Mouse (Mus musculus) midbrain, embryonic 10.5 days (tissue): Measurements from ENCODE around the gene Grin2a. TPM values are rescaled to one million over a fixed set of nuclear protein-coding genes. Genes with fewer than 3 reads are reported as not detected.
A peak's percentile ranks its signal among the peaks of the same experiment; 100 is the strongest.

ENCODE experiments used
- DNase-seq: peaks from one replicate; pipeline ENCODE4 v3.0.0-alpha.2; 2017; ENCODE audit warnings: low spot score
- H3K27ac ChIP-seq: fragments of 300-500 bp; sonication (generic); replicated peaks from 2 replicates; pipeline ENCODE4 v1.5.1; 2016; ENCODE audit warnings: mild to moderate bottlenecking
- H3K27me3 ChIP-seq: fragments of 300-500 bp; sonication (generic); 2 replicates; pipeline ENCODE4 v1.6.1; 2016; ENCODE audit warnings: low read depth, mild to moderate bottlenecking; ENCODE audit not compliant: poor library complexity, severe bottlenecking
- H3K36me3 ChIP-seq: fragments of 300-500 bp; sonication (generic); 2 replicates; pipeline ENCODE4 v1.6.1; 2016; ENCODE audit warnings: mild to moderate bottlenecking, moderate library complexity
- H3K4me1 ChIP-seq: fragments of 300-500 bp; sonication (generic); 2 replicates; pipeline ENCODE4 v1.6.1; 2016
- H3K4me3 ChIP-seq: fragments of 300-500 bp; sonication (generic); 2 replicates; pipeline ENCODE4 v1.5.1; 2016; ENCODE audit warnings: mild to moderate bottlenecking, moderate library complexity
- H3K9me3 ChIP-seq: fragments of 300-500 bp; sonication (generic); replicated peaks from 2 replicates; pipeline ENCODE4 v1.6.1; 2016; ENCODE audit warnings: mild to moderate bottlenecking
- WGBS: fragments of 180-500 bp; shearing (Covaris S2); methylation state at CpG from one replicate; pipeline ENCODE4 v1.1.7; 2016; 5-methylcytosine and 5-hydroxymethylcytosine counted together
- polyA plus RNA-seq: library from polyadenylated mRNA; unstranded; fragments of >200 nt; fragmentation: Nextera tagmentation; extraction: Ambion mirVana; gene quantifications from 2 replicates; pipeline ENCODE4 v1.2.1, GENCODE M21; 2016

The Grin2a gene
- polyA plus RNA-seq, 1 experiment from 2014 or later: 1.8 TPM

DNA sequence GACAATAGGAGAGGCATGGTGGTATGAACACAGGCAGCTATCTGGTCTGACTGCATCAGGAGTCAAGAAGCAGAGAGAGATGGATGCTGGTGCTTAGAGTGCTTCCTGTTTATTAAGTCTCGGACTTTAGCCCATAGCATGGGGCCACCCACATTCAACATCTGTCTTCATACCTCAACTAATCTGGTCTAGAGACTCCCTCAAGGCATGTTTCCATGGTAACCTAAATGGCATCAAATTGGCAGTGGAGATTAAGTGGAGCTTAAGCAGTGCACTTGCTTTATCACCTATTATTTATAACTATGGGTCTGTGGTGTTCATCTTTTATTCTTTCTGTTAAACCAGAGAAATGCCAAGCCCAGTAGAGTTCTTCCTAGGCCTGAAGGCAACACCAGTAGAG, 433.5 kb downstream of the Grin2a start:
- no peak for DNase-seq
- no peaks in the 10 kb centered on the region for H3K36me3 ChIP-seq
- no peaks in the 10 kb centered on the region for H3K9me3 ChIP-seq
- WGBS: 26% methylated on average over 1 of the region's 1 CpGs
- H3K27ac ChIP-seq: no peak overlapping the region
- H3K27me3 ChIP-seq: no peaks in the 10 kb centered on the region; the same call in 1 of the 2 replicates
- no peak overlapping the region for H3K4me3 ChIP-seq
- H3K4me1 ChIP-seq: peaks cover 13% of the 10 kb centered on the region

DNA sequence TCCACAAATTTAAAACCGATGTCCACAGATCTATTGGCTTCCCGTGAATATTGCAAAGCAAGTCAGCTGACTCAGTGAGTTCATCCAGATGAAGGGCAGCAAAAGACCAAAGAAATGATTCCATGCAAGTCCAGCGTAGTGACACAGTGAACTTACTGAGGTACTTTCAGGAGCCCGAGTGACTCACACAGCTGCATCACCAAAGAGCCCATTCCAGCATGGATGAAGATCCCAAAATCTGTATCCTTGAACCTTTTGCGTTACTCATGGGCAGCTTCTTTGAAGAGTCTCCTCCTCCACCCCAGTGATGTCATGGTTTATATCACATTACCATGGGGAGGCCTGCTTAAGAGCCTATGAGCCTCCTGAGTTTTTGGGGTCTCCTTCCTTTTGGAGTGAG, 460.2 kb downstream of the Grin2a start:
- Histone ChIP-seq H3K9me3 (no peaks in the 10 kb centered on the region), H3K27ac (no peak overlapping the region), H3K27me3 (peaks cover 47% of the 10 kb centered on the region), H3K4me1 (peaks cover 30% of the 10 kb centered on the region), H3K36me3 (no peaks in the 10 kb centered on the region), H3K4me3 (no peak overlapping the region)
- DNase-seq: no peak
- 93% methylated on average over 5 of the region's 5 CpGs for WGBS

DNA sequence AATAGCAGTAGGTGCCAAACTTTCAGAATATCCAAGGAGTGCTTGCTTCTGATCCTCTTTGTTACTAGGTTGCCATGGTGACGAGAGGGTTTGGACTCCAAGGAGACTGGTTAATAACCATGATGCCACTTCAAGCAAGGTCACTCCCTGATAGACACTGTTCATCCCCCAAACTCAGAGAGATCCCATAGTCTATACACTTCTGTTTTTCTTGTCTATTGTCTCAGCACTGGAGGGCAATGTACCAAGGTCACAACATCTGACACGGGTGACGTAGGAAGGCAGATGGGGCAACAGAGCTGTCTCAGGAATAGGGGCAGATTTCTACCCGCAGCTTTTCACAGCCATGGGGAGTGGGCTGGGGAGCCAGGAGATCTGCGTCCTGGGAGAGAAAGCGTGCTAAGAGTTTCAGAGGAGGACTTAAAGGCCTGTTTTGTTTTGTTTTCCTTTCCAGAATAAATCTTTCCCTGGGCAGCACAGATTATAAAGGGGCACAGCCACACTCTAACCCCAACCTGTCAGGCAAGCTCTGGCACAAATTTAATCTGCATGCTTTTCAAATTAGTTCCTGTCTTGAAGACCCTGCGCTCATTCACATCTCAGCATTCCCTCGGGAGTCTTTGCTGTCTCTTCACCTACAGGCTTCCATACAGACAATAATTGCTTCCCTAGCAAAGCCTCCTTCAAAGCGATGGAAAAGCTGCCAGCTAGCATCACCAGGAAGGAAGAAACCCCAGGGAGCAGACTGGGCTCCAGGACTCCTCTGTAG, 461.6 kb downstream of the Grin2a start:
- DNase-seq: peak; percentile 68
- H3K9me3 ChIP-seq: no peaks in the 10 kb centered on the region
- H3K4me1 ChIP-seq: peaks cover 30% of the 10 kb centered on the region
- WGBS: 24% methylated on average over 9 of the region's 9 CpGs
- peaks cover 50% of the 10 kb centered on the region for H3K27me3 ChIP-seq
- H3K4me3 ChIP-seq: peak overlapping the region; percentile 7; the same call in 1 of the 2 replicates
- H3K36me3 ChIP-seq: no peaks in the 10 kb centered on the region
- peak overlapping the region; percentile 75 for H3K27ac ChIP-seq

DNA sequence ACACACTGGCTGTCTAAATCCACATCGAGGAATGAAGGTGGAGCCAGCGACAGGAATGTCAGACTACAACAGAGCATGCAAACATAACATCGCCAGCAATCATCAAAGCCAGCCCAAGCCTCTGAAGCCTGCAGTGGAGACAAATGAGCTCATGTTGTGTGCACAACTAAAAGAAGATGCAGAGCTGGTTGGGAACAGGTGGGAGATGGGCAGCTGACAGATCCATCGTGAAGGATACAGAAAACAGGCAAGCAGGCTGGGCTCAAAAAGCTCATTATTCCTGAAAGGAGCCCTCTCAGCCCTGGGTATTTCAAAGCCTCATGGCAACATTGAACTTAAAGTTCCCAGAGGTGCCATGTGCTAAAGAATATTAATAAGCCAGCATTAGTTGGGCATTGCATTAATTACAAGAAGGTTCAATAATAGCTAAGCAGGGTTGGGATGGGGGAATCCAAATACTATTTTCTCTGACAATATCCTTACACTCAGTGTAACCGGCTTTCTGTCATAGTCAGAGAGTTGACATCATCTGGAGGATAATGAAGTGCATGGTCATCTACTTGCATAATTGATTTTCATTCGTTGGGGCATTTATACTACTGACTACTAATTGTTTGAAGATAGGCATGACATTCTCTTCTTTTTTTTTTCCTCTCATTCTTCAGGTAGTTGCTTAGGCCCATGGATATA, 462.4 kb downstream of the Grin2a start:
- Histone ChIP-seq H3K9me3 (no peaks in the 10 kb centered on the region), H3K36me3 (no peaks in the 10 kb centered on the region), H3K27ac (0 out of 2 replicates have a peak overlapping the region, but pooled peaks have one; percentile 50), H3K4me3 (no peak overlapping the region), H3K27me3 (peaks cover 55% of the 10 kb centered on the region), H3K4me1 (peaks cover 30% of the 10 kb centered on the region)
- WGBS: 57% methylated on average over 6 of the region's 6 CpGs
- DNase-seq: peak; percentile 14

DNA sequence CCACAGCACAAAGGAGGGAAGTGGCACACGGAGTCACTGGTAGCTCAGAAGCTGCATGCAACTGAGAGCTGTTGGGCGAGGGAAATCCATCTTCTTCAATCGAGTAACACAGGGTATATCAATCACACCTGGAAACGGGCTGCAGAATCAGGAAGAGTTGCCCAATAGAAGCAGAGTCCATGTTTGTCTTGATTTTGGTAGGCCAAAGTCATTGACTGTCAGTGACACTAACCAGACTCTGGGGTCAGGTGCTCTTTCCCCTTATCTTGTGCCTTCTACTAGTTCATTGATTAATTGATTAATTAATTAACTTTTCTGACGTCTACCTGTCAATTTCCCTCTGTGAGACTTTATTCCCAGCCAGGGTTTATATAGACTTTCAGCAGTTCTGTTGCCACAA, 468.1 kb downstream of the Grin2a start:
- no peak overlapping the region for H3K4me3 ChIP-seq
- H3K4me1 ChIP-seq: peaks cover 3% of the 10 kb centered on the region
- no peaks in the 10 kb centered on the region for H3K36me3 ChIP-seq
- 88% methylated on average over 5 of the region's 5 CpGs for WGBS
- no peak overlapping the region for H3K27ac ChIP-seq
- peaks cover 28% of the 10 kb centered on the region; the same call in 1 of the 2 replicates for H3K27me3 ChIP-seq
- no peak for DNase-seq
- no peaks in the 10 kb centered on the region; the same call in 1 of the 2 replicates for H3K9me3 ChIP-seq

DNA sequence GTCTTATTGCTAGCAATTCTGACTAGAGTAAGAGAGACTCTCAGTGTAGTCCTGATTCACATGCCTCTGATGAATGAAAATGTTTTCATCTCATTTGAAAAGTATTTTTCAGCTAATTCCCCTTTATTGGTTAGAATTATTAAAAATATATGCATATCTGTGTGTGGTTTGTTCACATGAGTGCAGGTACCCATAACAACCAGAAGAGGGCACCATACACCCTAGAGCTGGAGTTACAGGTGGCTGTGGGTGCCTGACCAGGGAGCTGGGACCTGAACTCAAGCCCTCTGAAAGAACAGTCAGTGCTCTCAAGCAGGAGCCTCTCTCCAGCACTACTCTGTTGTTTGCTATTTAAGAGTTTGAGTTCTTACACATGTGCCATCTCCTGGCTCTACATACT, 472.0 kb downstream of the Grin2a start:
- Histone ChIP-seq H3K36me3 (no peaks in the 10 kb centered on the region), H3K27ac (no peak overlapping the region), H3K9me3 (peaks cover 6% of the 10 kb centered on the region), H3K4me1 (no peaks in the 10 kb centered on the region), H3K27me3 (peaks cover 4% of the 10 kb centered on the region; the same call in 1 of the 2 replicates), H3K4me3 (no peak overlapping the region)
- no peak for DNase-seq

Other genes with a start within 250 kb of the Grin2a start
- 0.27 and 0.31 TPM in 2 replicates for gene Rpl39l, start 174.7 kb upstream of the Grin2a start, polyA plus RNA-seq
- 0.72 and 0.95 TPM in 2 replicates for gene Atf7ip2, start 197.2 kb upstream of the Grin2a start, polyA plus RNA-seq